Mouse (Mus musculus): ENCODE results near the gene Slit1. TPM values are rescaled to one million over a fixed set of nuclear protein-coding genes. Genes with fewer than 3 reads are reported as not detected.
A peak's percentile ranks its signal among the peaks of the same experiment; 100 is the strongest.

Slit1 gene
- total RNA-seq, 1 experiment from 2014 or later, result 6.5 TPM

DNA sequence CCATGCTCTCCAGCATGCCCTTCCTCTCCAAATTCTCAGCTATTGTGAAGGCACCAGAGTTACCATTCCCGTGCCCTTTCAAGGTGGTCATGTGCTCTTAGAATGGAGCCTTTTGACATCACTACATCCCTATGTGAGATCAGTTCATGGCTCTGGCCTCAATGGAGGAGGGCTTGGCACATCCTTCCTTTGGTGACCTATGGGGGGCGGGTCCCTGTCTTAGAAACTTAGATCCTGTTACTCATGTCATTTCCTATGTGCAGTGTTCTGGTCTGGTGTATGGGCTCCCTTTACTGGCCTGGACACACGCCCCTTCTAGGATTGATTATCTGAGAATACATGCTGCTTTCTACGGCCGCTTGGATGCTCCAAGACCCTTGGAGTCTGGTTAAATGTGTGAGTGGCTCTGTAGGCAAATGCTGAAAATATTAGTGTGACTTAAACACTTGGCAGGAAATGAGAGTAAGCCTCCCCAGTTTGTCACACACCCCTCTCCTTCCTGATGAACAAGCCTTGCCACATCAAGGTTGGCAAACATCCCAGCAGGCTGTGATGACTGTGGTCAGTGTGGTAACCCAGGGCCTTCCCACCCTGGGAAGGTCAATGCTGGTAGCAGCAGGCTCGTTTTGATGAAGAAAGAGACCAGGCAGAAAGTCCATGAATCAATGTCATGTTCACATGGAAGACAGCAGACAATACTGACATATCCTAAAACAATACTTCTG lies 146.1 kb downstream of the Slit1 start:
- peak; percentile 94 for DNase-seq

DNA sequence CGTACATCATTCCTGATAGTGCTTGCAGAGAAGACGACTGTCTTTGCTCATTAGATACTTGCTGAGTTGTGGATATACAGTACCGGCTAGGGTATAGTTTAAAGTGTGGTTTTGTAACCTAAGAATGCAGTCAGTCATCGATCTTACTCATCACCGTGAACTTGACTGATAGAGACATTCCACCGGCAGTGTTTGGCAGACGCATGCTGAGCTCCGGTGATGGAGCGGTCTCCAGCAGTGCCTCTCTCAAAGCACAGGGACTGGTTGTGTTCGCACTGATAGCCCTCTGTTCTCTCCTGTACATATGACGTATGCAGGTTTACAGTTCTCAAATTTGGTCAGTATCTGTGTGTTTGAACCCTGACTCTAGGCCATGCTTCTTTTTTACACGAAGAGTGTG lies 151.7 kb downstream of the Slit1 start:
- DNase-seq, result no peak

DNA sequence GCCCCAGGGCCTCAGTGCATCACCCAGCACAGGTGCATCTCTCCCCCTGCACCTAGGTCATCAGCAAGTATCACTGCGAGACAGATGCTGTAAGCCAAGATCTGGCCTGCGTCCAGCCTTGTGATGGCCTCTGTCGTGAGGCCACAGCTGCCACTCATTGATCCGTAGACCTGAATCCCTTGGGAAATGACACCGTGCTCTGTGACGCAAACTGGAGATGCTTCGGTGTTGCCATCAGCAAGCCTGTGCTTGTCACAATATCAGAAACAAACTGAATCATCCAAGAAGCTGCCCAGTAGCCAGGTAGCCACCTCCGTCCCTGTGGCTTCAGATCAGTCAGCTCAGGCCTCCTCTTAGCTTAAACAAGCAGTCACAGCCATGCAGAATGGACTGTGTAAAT lies 153.8 kb downstream of the Slit1 start:
- no peak for DNase-seq

DNA sequence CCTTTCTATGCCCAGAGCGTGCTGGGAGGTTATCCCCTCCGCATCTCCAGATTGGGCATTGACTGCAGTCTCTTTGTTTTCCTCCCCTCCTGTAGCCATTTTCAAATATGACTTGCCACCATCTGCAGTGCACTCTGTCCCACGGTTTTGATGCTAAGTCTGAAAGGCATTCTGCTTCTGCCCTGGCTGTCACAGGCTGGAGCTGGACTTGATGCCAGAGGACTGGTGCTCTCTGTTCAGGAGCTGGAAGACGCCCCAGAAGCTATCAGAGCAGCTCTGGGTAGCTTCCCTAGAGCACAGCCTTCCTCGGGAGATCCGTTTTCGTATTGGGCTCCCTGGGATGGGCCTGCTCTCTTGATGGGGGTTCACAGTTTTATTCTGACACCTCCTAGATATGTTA lies 154.4 kb downstream of the Slit1 start:
- no peak for DNase-seq

DNA sequence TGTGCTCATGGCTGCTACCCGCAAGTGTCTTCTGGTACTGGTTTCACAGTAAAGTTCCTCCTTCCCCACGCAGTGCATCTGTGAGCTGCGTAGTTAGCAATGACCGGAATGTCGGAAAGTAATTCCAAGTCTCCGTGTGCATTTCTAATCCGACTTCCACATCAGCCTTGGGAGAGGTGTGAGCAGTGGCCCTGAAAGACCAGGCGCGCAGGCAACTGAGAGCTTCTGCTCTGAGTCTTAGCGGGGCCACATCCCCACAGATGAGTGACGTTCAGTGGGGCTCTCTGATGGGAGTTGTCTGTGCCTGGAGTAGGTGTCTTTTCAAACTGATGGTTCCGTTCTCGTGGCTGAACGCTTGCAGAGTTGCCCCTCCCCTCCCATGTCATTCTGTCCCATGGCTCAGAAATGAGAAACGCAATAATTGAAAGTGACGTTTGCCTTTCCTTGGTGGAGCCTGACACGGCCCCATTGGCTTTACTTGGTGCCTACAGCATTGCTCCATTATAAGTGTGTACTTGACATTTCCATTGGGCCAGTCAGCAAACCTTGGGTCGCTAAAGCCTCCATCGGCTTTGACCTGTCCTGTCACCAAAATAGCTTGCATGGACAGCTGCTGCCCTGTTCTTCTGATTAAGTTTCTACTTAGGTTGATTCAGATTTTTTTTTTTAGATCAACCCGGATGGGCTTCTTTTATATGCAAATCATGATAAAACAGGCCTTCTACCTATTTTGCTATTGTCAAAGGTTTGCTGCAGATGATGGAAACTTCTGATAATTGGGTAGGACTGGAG lies 155.8 kb downstream of the Slit1 start:
- no peak for DNase-seq

- no peak for DNase-seq
These were observed 156.7 kb downstream of the Slit1 start for GRCm38 (mm10) chr19:41586752-41587151.

DNA sequence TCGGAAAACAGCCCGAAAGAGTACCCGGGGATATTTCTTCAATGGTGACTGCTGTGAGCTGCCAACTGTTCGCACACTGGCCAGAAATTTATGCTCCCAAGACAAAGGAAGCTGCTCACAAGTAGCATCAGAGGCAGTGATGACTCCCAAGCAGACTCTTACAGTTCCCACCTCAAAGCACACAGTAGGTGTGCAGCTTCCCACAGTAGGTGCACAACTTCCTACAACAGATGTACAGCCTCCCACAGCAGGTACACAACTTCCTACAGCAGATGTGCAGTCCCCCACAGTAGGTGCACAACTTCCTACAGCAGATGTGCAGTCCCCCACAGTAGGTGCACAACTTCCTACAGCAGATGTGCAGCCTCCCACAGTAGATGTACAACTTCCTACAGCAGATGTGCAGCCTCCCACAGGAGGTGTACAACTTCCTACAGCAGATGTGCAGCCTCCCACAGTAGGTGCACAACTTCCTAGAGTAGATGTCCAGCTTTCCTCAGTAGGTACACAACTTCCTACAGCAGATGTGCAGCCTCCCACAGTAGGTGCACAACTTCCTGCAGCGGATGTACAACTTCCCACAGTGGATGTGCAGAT lies 160.4 kb downstream of the Slit1 start:
- no peak for DNase-seq

GRCm38 (mm10) chr19:41581706-41582420 lies 161.6 kb downstream of the Slit1 start, which contains the start of gene Gm340:
Gene Gm340 (plus strand): TSS chr19:41582370.
- no peak for DNase-seq

DNA sequence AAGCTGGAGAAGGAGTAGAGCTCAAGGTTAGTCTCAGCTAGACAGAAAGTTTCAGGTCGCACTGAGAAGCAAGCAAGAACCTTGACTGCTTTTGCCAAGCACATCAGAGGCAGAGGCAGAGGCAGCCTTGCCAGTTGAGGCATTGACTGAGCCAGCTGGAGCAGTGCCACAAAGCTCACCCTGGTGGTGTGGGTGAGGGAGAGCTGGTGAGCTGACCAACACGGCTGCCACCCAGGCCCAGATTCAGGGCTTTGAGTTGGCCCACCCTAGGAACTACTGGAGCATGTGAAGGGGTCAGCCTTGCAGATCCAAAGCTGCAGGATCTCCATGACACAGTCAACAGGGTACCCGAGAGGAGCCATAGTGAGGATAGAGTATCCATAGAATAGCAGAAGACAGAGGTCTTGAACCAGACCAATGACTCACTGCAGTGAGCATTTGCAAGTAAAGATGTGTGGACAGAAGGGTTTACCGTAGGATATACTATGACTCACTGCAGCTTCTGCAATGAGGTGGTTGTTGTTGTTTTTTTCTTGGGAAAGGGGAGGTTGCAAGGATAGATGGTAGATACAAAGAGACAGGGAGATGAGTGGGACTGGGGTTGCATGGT lies 164.0 kb downstream of the Slit1 start:
- DNase-seq, result peak; percentile 89

- no peak for DNase-seq
These were observed 165.9 kb downstream of the Slit1 start for GRCm38 (mm10) chr19:41577576-41577975.

DNA sequence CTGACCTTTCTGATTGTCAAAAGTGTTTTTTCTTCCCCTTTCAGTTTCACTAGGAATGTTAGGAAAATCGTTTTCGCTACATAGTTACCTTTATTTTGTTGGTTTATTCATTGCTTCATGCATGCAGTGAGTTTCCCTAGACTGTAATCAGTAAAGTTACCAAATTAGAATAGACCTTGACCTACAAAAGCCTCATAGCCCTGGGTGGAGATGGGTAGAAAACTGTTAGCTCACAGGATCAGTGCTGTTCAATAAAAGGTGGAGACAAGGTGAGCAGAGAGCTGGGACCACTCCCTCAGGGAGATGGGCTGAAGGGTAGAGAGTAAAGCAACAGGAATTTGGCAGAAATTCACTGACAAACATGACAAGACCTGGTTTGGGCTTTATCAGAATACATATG lies 169.8 kb downstream of the Slit1 start:
- no peak for DNase-seq

DNA sequence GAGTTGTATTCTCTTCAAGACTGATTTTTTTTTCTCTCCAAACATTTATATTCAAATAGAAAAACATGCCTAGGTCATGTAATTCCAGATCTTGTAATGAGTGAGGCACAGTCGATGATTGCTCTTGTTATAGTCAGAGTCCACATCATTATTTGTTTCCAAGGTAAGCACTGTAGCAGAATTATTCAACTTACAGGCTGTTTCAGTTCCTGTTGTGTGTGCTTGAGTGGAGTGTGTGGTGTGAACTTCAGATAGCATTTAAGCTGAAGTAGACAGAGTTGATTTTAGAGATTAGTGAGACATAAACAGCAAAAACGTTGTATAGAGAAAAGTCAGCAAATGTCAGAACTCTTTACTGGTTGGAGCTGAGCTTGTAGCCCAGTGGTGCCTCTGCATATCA lies 174.7 kb downstream of the Slit1 start:
- DNase-seq, result no peak

GRCm38 (mm10) chr19:41560856-41561255 lies 182.6 kb downstream of the Slit1 start:
- DNase-seq, result no peak

GRCm38 (mm10) chr19:41558891-41559486 lies 184.5 kb downstream of the Slit1 start:
- no peak for DNase-seq

DNA sequence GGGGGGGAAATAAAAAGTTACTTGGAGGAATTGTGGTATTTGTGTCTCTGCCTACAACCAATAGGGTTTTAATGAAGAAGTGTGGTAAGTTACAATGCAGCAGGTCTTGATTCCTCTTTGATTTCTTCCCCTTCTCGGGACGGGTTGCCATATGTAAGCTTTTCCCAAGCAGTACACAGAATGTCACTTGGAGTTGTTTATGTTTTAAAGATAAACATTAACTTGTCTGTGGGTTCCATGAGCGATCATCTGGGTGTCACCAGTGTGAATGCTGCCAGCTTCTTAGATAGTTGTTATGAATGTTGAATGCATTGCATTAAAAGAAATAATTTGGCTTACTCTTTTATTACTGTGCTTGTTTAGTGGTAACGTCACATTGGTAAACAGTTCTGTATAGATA lies 186.0 kb downstream of the Slit1 start:
- DNase-seq, result no peak

DNA sequence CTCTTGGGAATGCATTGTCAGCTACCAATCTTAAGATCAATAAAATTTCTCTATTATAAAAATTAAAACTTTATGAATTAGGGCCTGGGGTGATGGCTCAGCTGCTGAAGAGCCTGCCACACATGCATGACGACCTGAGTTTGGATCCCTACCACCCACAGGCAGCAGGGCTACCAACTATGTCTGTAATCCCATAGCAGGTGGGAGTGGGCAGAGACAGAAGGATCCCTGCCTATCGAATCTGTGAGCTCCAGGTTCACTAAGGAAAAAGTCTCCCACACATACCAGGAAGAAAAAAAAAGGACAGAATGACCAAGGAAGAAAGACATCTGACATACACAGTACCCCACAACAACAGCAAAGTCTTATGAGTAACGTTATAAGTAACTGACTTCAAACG lies 186.5 kb downstream of the Slit1 start:
- DNase-seq, result no peak

Small RNAs within 50 kb of the gene (microRNA-seq; reads per million reads assigned to microRNA genes)
- 0 to 0.43 reads per million in 2 experiments for gene Mir8091

Other genes starting within 250 kb of the Slit1 start
- 12.0 and 12.9 TPM in 2 replicates for gene Gm340, start 161.3 kb downstream of the Slit1 start, total RNA-seq (2021)
- gene Arhgap19, start 58.4 kb upstream of the Slit1 start, total RNA-seq (2021), result 7.2 and 7.9 TPM in 2 replicates
- gene Frat1, start 86.3 kb upstream of the Slit1 start, total RNA-seq (2021), result 7.5 and 10.7 TPM in 2 replicates
- gene Frat2, start 104.5 kb upstream of the Slit1 start, total RNA-seq (2021), result 5.5 and 6.4 TPM in 2 replicates
- 16.2 and 19.5 TPM in 2 replicates for gene Rrp12, start 152.5 kb upstream of the Slit1 start, total RNA-seq (2021)
- 632 and 654 TPM in 2 replicates for gene Pgam1, start 168.3 kb upstream of the Slit1 start, total RNA-seq (2021)
- gene Exosc1, start 189.8 kb upstream of the Slit1 start, total RNA-seq (2021), result 23.9 and 25.4 TPM in 2 replicates
- gene Zdhhc16, start 189.8 kb upstream of the Slit1 start, total RNA-seq (2021), result 31.4 and 31.8 TPM in 2 replicates
- gene Mms19, start 237.5 kb upstream of the Slit1 start, total RNA-seq (2021), result 19.9 and 22.2 TPM in 2 replicates
- gene Ubtd1, start 238.1 kb upstream of the Slit1 start, total RNA-seq (2021), result 13.9 and 20.0 TPM in 2 replicates

Measured in adrenal gland, postnatal 14 days (tissue).